Mouse (Mus musculus) liver, embryonic 11.5 days (tissue): ENCODE data around the gene Zcchc17. TPM values are rescaled to one million over a fixed set of nuclear protein-coding genes. Genes with fewer than 3 reads are reported as not detected.

ENCODE experiments used
- ATAC-seq: fragments of 200-750 bp; cut with Nextera tagmentation; replicated peaks from 2 replicates; pipeline ENCODE4 v1.8.0; 2017; ENCODE audit warnings: moderate number of reproducible peaks, mild to moderate bottlenecking, moderate TSS enrichment, moderate library complexity; ENCODE audit not compliant: low FRiP score
- DNase-seq: peaks from one replicate; pipeline ENCODE4 v3.0.0-alpha.2; 2017; ENCODE audit warnings: low spot score
- H3K27ac ChIP-seq: fragments of 300-500 bp; sonication (generic); 2 replicates; pipeline ENCODE4 v1.5.1; 2014; ENCODE audit warnings: mild to moderate bottlenecking, low read depth, low read length, control low read depth
- H3K27me3 ChIP-seq: fragments of 300-500 bp; sonication (generic); replicated peaks from 2 replicates; pipeline ENCODE4 v1.6.1; 2014; ENCODE audit warnings: low read length, mixed read lengths; ENCODE audit not compliant: control insufficient read depth, insufficient read depth
- H3K36me3 ChIP-seq: fragments of 300-500 bp; sonication (generic); 2 replicates; pipeline ENCODE4 v1.6.1; 2014; ENCODE audit warnings: mild to moderate bottlenecking, low read length, moderate library complexity, mixed read lengths; ENCODE audit not compliant: control insufficient read depth, insufficient read depth
- H3K4me1 ChIP-seq: fragments of 300-500 bp; sonication (generic); replicated peaks from 2 replicates; pipeline ENCODE4 v1.6.1; 2014; ENCODE audit warnings: low read length, mixed read lengths; ENCODE audit not compliant: control insufficient read depth, insufficient read depth
- H3K4me2 ChIP-seq: fragments of 300-500 bp; sonication (generic); 2 replicates; pipeline ENCODE4 v1.6.1; 2014; ENCODE audit warnings: mild to moderate bottlenecking, control low read depth, moderate library complexity
- H3K4me3 ChIP-seq: fragments of 300-500 bp; sonication (generic); 2 replicates; pipeline ENCODE4 v1.5.1; 2014; ENCODE audit warnings: low read depth, low read length, control low read depth
- H3K9ac ChIP-seq: fragments of 300-500 bp; sonication (generic); 2 replicates; pipeline ENCODE4 v1.6.1; 2014; ENCODE audit warnings: low read depth, low read length, control low read depth
- H3K9me3 ChIP-seq: fragments of 300-500 bp; sonication (generic); 2 replicates; pipeline ENCODE4 v1.6.1; 2016; ENCODE audit warnings: low read length, inconsistent platforms, mixed read lengths; ENCODE audit not compliant: control insufficient read depth
- WGBS: fragments of 180-500 bp; shearing (Covaris S2); extraction: QIAGEN DNeasy Blood & Tissue Kit; methylation state at CpG from one replicate; pipeline ENCODE4 v1.1.7; 2014; 5-methylcytosine and 5-hydroxymethylcytosine counted together
- polyA plus RNA-seq: library from polyadenylated mRNA; unstranded; fragments of >200 nt; fragmentation: Nextera tagmentation; extraction: Ambion mirVana; gene quantifications from 2 replicates; pipeline ENCODE4 v1.2.1, GENCODE M21; 2014

The Zcchc17 gene
- polyA plus RNA-seq, 1 experiment from 2014 or later = 65.0 TPM

GRCm38 (mm10) chr4:130312526-130312925 lies 47.2 kb downstream of the Zcchc17 start:
- no peak for DNase-seq
- Histone ChIP-seq H3K4me2 (no peak overlapping the region), H3K27ac (no peak overlapping the region), H3K4me1 (peaks cover 12% of the 10 kb centered on the region), H3K4me3 (no peak overlapping the region), H3K9me3 (no peaks in the 10 kb centered on the region), H3K9ac (no peak overlapping the region), H3K36me3 (peaks cover 9% of the 10 kb centered on the region; the same call in 1 of the 2 replicates), H3K27me3 (peaks cover 29% of the 10 kb centered on the region)
- ATAC-seq = no peak
- 79% methylated on average over 3 of the region's 3 CpGs for WGBS

- Histone ChIP-seq H3K4me3 (peak overlapping the region; percentile 56), H3K9me3 (no peaks in the 10 kb centered on the region), H3K36me3 (no peaks in the 10 kb centered on the region), H3K9ac (no peak overlapping the region), H3K27me3 (peaks cover 44% of the 10 kb centered on the region), H3K4me2 (peak overlapping the region; percentile 96), H3K4me1 (peaks cover 13% of the 10 kb centered on the region), H3K27ac (no peak overlapping the region)
- DNase-seq (no peak), ATAC-seq (no peak)
- 38% methylated on average over 8 of the region's 8 CpGs for WGBS
Observed at GRCm38 (mm10) chr4:130309254-130309653, 50.5 kb downstream of the Zcchc17 start.

GRCm38 (mm10) chr4:130308231-130309081 lies 51.3 kb downstream of the Zcchc17 start, which contains the start of the genes Fabp3 and Gm10570:
Fabp3 (plus strand) TSS chr4:130308595.
Gm10570 (minus strand) TSS chr4:130308674.
- Histone ChIP-seq H3K4me2 (peak within 1 kb of the TSS; percentile 96), H3K4me3 (peak within 1 kb of the TSS; percentile 56), H3K36me3 (no peaks in the 10 kb centered on the region), H3K27me3 (peaks cover 44% of the 10 kb centered on the region), H3K4me1 (peaks cover 13% of the 10 kb centered on the region), H3K27ac (no peak within 1 kb of the TSS), H3K9ac (peak within 1 kb of the TSS; percentile 53), H3K9me3 (no peaks in the 10 kb centered on the region)
- ATAC-seq = peak; percentile 44
- DNase-seq = peak; percentile 59
- under 1% methylated on average over 52 of the region's 52 CpGs for WGBS

- H3K9ac ChIP-seq = peak overlapping the region; percentile 53
- H3K27me3 ChIP-seq = peaks cover 44% of the 10 kb centered on the region
- peak overlapping the region; percentile 56 for H3K4me3 ChIP-seq
- H3K4me2 ChIP-seq = peak overlapping the region; percentile 96
- peak; percentile 62; the same call in 1 of the 2 replicates for ATAC-seq
- H3K9me3 ChIP-seq = no peaks in the 10 kb centered on the region
- H3K27ac ChIP-seq = no peak overlapping the region
- peak; percentile 74 for DNase-seq
- H3K36me3 ChIP-seq = no peaks in the 10 kb centered on the region
- 1% methylated on average over 23 of the region's 23 CpGs for WGBS
- peaks cover 13% of the 10 kb centered on the region for H3K4me1 ChIP-seq
Observed at GRCm38 (mm10) chr4:130307851-130308230, 51.9 kb downstream of the Zcchc17 start.

- Histone ChIP-seq H3K4me3 (peak overlapping the region; percentile 56; the same call in 1 of the 2 replicates), H3K9me3 (no peaks in the 10 kb centered on the region), H3K4me2 (peak overlapping the region; percentile 96), H3K4me1 (peaks cover 22% of the 10 kb centered on the region), H3K27me3 (peaks cover 44% of the 10 kb centered on the region), H3K27ac (no peak overlapping the region), H3K9ac (no peak overlapping the region), H3K36me3 (no peaks in the 10 kb centered on the region)
- no peak for DNase-seq
- WGBS = 75% methylated on average over 10 of the region's 10 CpGs
- no peak for ATAC-seq
Observed at GRCm38 (mm10) chr4:130306796-130307630, 52.7 kb downstream of the Zcchc17 start.

GRCm38 (mm10) chr4:130304746-130305145 lies 55.0 kb downstream of the Zcchc17 start:
- no peak for ATAC-seq
- 34% methylated on average over 3 of the region's 3 CpGs for WGBS
- no peak overlapping the region for H3K4me2 ChIP-seq
- no peak overlapping the region for H3K4me3 ChIP-seq
- H3K4me1 ChIP-seq = peaks cover 23% of the 10 kb centered on the region
- no peak for DNase-seq
- H3K27me3 ChIP-seq = peaks cover 36% of the 10 kb centered on the region
- H3K9ac ChIP-seq = no peak overlapping the region
- no peaks in the 10 kb centered on the region for H3K9me3 ChIP-seq
- no peaks in the 10 kb centered on the region for H3K36me3 ChIP-seq
- H3K27ac ChIP-seq = no peak overlapping the region

- peaks cover 13% of the 10 kb centered on the region for H3K27me3 ChIP-seq
- H3K4me3 ChIP-seq = no peak overlapping the region
- H3K36me3 ChIP-seq = no peaks in the 10 kb centered on the region
- peaks cover 13% of the 10 kb centered on the region for H3K4me1 ChIP-seq
- no peak overlapping the region for H3K27ac ChIP-seq
- peak overlapping the region; percentile 34 for H3K4me2 ChIP-seq
- no peaks in the 10 kb centered on the region for H3K9me3 ChIP-seq
- no peak overlapping the region for H3K9ac ChIP-seq
- ATAC-seq = peak; percentile 77
- whole genome bisulfite sequencing = 46% methylated on average over 12 of the region's 12 CpGs
- DNase-seq = no peak
Observed at GRCm38 (mm10) chr4:130302285-130302870, 57.4 kb downstream of the Zcchc17 start.

- H3K4me2 ChIP-seq = no peak overlapping the region
- no peaks in the 10 kb centered on the region; the same call in 1 of the 2 replicates for H3K27me3 ChIP-seq
- no peak for ATAC-seq
- no peak for DNase-seq
- no peak overlapping the region for H3K27ac ChIP-seq
- peaks cover 31% of the 10 kb centered on the region for H3K4me1 ChIP-seq
- H3K9ac ChIP-seq = no peak overlapping the region; the same call in 1 of the 2 replicates
- no peaks in the 10 kb centered on the region for H3K36me3 ChIP-seq
- WGBS = 70% methylated on average over 8 of the region's 8 CpGs
- H3K4me3 ChIP-seq = no peak overlapping the region
- H3K9me3 ChIP-seq = no peaks in the 10 kb centered on the region
Observed at GRCm38 (mm10) chr4:130299629-130300018, 60.1 kb downstream of the Zcchc17 start.
